Mouse (Mus musculus) small intestine, adult 2 months (tissue): Measurements from ENCODE around the gene Gm14862.

ENCODE experiments used
- CTCF ChIP-seq: fragments of 200-500 bp; IDR thresholded peaks from 2 replicates; pipeline ENCODE4 v1.5.1; 2012; ENCODE audit warnings: low read depth, mild to moderate bottlenecking, control low read depth, inconsistent platforms, low read length, moderate library complexity, mixed read lengths; ENCODE audit not compliant: insufficient replicate concordance, insufficient read length; ENCODE audit errors: extremely low read depth
- POLR2A ChIP-seq: fragments of 200-500 bp; IDR thresholded peaks from 2 replicates; pipeline ENCODE4 v1.6.1; 2012; ENCODE audit warnings: low read depth, mild to moderate bottlenecking, control low read depth, inconsistent platforms, low read length, moderate library complexity

- no peak for TF ChIP-seq CTCF
- no peak for TF ChIP-seq POLR2A
These were observed 34.1 kb downstream of the Gm14862 start for GRCm38 (mm10) chrX:9222412-9223221.
